Mouse (Mus musculus) gastrocnemius, adult 2 months (tissue): ENCODE measurements around the gene Slc1a4. TPM values are rescaled to one million over a fixed set of nuclear protein-coding genes. Genes with fewer than 3 reads are reported as not detected.

ENCODE experiments used
- DNase-seq: peaks from one replicate; pipeline ENCODE4 v3.0.0; 2022
- H3K27ac ChIP-seq: fragments of 200-600 bp; 2 replicates; pipeline ENCODE4 v1.8.1; 2022; ENCODE audit warnings: mild to moderate bottlenecking
- H3K4me3 ChIP-seq: fragments of 200-600 bp; 2 replicates; pipeline ENCODE4 v1.8.1; 2022; ENCODE audit warnings: mild to moderate bottlenecking, moderate library complexity
- CTCF ChIP-seq: fragments of 200-600 bp; IDR thresholded peaks from 2 replicates; pipeline ENCODE4 v1.8.1; 2022; ENCODE audit warnings: antibody characterized with exemption, mild to moderate bottlenecking, moderate library complexity
- intact Hi-C: fragments of 180-260 bp; cut with DNase I; formaldehyde crosslinking; loops from one replicate; pipeline ENCODE4 v1.15.1; 2025
- total RNA-seq, 2 experiments: library from RNA; stranded (reverse); gene quantifications; 2 replicates each; pipeline ENCODE4 v1.2.3; 2021

The Slc1a4 gene
- total RNA-seq, 2 experiments from 2014 or later, result 0.92 to 1.0 TPM

- no peak for DNase-seq
- no peak for TF ChIP-seq CTCF
- H3K27ac ChIP-seq, result no peak overlapping the region
- H3K4me3 ChIP-seq, result no peak overlapping the region
- intact Hi-C loops, result no loop called here
These were observed 9.1 kb upstream of the Slc1a4 start for GRCm38 (mm10) chr11:20341598-20341997.

GRCm38 (mm10) chr11:20338703-20339102 lies 6.2 kb upstream of the Slc1a4 start:
- TF ChIP-seq CTCF, result no peak
- intact Hi-C loops, result loop anchor here (10.0 kb wide), 1 partner anchor 204 kb away; no protein-coding TSS in a partner anchor
- Histone ChIP-seq H3K27ac (no peak overlapping the region), H3K4me3 (no peak overlapping the region)
- no peak for DNase-seq

- DNase-seq, result no peak
- intact Hi-C loops, result loop anchor here (5.0 to 10.0 kb wide), 3 partner anchors 72 to 200 kb away; partner anchors contain the start of gene Rab1a
- H3K4me3 ChIP-seq, result no peak overlapping the region
- no peak overlapping the region for H3K27ac ChIP-seq
- TF ChIP-seq CTCF, result no peak
These were observed 1.8 kb upstream of the Slc1a4 start for GRCm38 (mm10) chr11:20334301-20334700.

GRCm38 (mm10) chr11:20331690-20332537 lies 599 bp downstream of the Slc1a4 start:
- TF ChIP-seq CTCF, result no peak
- Histone ChIP-seq H3K27ac (peak overlapping the region; percentile 97), H3K4me3 (peak overlapping the region; percentile 74)
- intact Hi-C loops, result loop anchor here (2.0 to 10.0 kb wide), 4 partner anchors 69 to 197 kb away; partner anchors contain the start of gene Rab1a
- peak; percentile 53 for DNase-seq

GRCm38 (mm10) chr11:20331027-20331689 lies 1.4 kb downstream of the Slc1a4 start:
- no peak overlapping the region for H3K27ac ChIP-seq
- no peak for DNase-seq
- TF ChIP-seq CTCF, result no peak
- H3K4me3 ChIP-seq, result peak overlapping the region; percentile 74
- intact Hi-C loops, result loop anchor here (5.0 to 10.0 kb wide), 3 partner anchors 69 to 196 kb away; partner anchors contain the start of gene Rab1a

- TF ChIP-seq CTCF, result no peak
- intact Hi-C loops, result loop anchor here (5.0 to 10.0 kb wide), 3 partner anchors 67 to 195 kb away; partner anchors contain the start of gene Rab1a
- no peak for DNase-seq
- no peak overlapping the region for H3K4me3 ChIP-seq
- no peak overlapping the region for H3K27ac ChIP-seq
These were observed 2.8 kb downstream of the Slc1a4 start for GRCm38 (mm10) chr11:20329711-20330110.

- intact Hi-C loops, result no loop called here
- DNase-seq, result no peak
- H3K4me3 ChIP-seq, result no peak overlapping the region
- TF ChIP-seq CTCF, result no peak
- H3K27ac ChIP-seq, result no peak overlapping the region
These were observed 3.7 kb downstream of the Slc1a4 start for GRCm38 (mm10) chr11:20328771-20329170.

GRCm38 (mm10) chr11:20326328-20326995 lies 6.1 kb downstream of the Slc1a4 start:
- DNase-seq, result no peak
- no peak for TF ChIP-seq CTCF
- Histone ChIP-seq H3K4me3 (no peak overlapping the region), H3K27ac (no peak overlapping the region)
- intact Hi-C loops, result no loop called here

GRCm38 (mm10) chr11:20325073-20325694 lies 7.3 kb downstream of the Slc1a4 start:
- H3K27ac ChIP-seq, result no peak overlapping the region
- no peak for TF ChIP-seq CTCF

GRCm38 (mm10) chr11:20324006-20324405 lies 8.5 kb downstream of the Slc1a4 start:
- DNase-seq, result no peak
- intact Hi-C loops, result no loop called here
- no peak for TF ChIP-seq CTCF
- H3K27ac ChIP-seq, result no peak overlapping the region
- no peak overlapping the region for H3K4me3 ChIP-seq

More at GRCm38 (mm10) chr11:20325073-20325694, 7.3 kb downstream of the Slc1a4 start:
- no peak for DNase-seq
- no peak overlapping the region for H3K4me3 ChIP-seq
- intact Hi-C loops, result no loop called here

GRCm38 (mm10) chr11:20322366-20322765 lies 10.1 kb downstream of the Slc1a4 start:
- intact Hi-C loops, result no loop called here
- DNase-seq, result no peak
- TF ChIP-seq CTCF, result no peak
- Histone ChIP-seq H3K4me3 (no peak overlapping the region), H3K27ac (no peak overlapping the region)

- Histone ChIP-seq H3K4me3 (no peak overlapping the region), H3K27ac (no peak overlapping the region)
- no peak for TF ChIP-seq CTCF
- intact Hi-C loops, result no loop called here
- DNase-seq, result no peak
These were observed 11.9 kb downstream of the Slc1a4 start for GRCm38 (mm10) chr11:20320661-20321060.
